Mouse (Mus musculus) brown adipose tissue, adult 24 weeks (tissue): Measurements from ENCODE around the gene Vmn2r113. TPM values are rescaled to one million over a fixed set of nuclear protein-coding genes. Genes with fewer than 3 reads are reported as not detected.
"Not testable (repeated sequence)": the region's sequence is repeated elsewhere in the genome, so short reads cannot be mapped to it uniquely, and the experiment has no call there.

Experiments
- H3K27ac ChIP-seq: fragments of 200-500 bp; replicated peaks from 2 replicates; pipeline ENCODE4 v1.5.1; 2012; ENCODE audit warnings: low read depth, mild to moderate bottlenecking, low read length
- H3K4me1 ChIP-seq: fragments of 200-500 bp; 2 replicates; pipeline ENCODE4 v1.6.1; 2012; ENCODE audit warnings: low read length, mixed read lengths; ENCODE audit not compliant: control insufficient read depth, insufficient read depth, insufficient read length
- H3K4me3 ChIP-seq: fragments of 200-500 bp; 2 replicates; pipeline ENCODE4 v1.5.1; 2012; ENCODE audit warnings: low read depth, mild to moderate bottlenecking, low read length, moderate library complexity; ENCODE audit not compliant: insufficient read depth
- polyA plus RNA-seq: library from polyadenylated mRNA; stranded (reverse); fragments of >200 nt; gene quantifications from 2 replicates; pipeline ENCODE4 v1.2.4, GENCODE M21; 2012; ENCODE audit not compliant: missing spikeins, insufficient read depth, insufficient read length

Vmn2r113 gene
- not detected in 2 replicates for polyA plus RNA-seq

GRCm38 (mm10) chr17:22942684-22943083, at the start of gene Vmn2r113:
Gene Vmn2r113, plus strand, starts transcription at chr17:22942984.
- not testable (repeated sequence) for H3K4me3 ChIP-seq, H3K4me1 ChIP-seq, H3K27ac ChIP-seq

Other genes starting within 250 kb of the Vmn2r113 start
- 3.4 and 4.9 TPM in 2 replicates for gene Zfp945, start 75.8 kb upstream of the Vmn2r113 start, polyA plus RNA-seq
- gene Vmn2r-ps130, start 118.2 kb downstream of the Vmn2r113 start, polyA plus RNA-seq, result not detected in 2 replicates